Mouse (Mus musculus) cerebellum, adult 2 months (tissue): ENCODE results near the gene Klhl33. TPM values are rescaled to one million over a fixed set of nuclear protein-coding genes. Genes with fewer than 3 reads are reported as not detected.
A peak's percentile ranks its signal among the peaks of the same experiment; 100 is the strongest.
"Not testable (repeated sequence)": the region's sequence is repeated elsewhere in the genome, so short reads cannot be mapped to it uniquely, and the experiment has no call there.

ENCODE experiments used
- DNase-seq, 2 experiments: peaks; one replicate each; pipeline ENCODE4 v3.0.0; 2021
- H3K27ac ChIP-seq: fragments of 200-500 bp; 2 replicates; pipeline ENCODE4 v1.5.1; 2012; ENCODE audit warnings: low read length, control low read depth, inconsistent platforms; ENCODE audit not compliant: insufficient read depth
- H3K27me3 ChIP-seq: fragments of 200-500 bp; 2 replicates; pipeline ENCODE4 v1.6.1; 2012; ENCODE audit warnings: inconsistent platforms, mild to moderate bottlenecking, low read length, moderate library complexity; ENCODE audit not compliant: control insufficient read depth, insufficient read depth
- H3K4me1 ChIP-seq: fragments of 200-500 bp; 2 replicates; pipeline ENCODE4 v1.6.1; 2011; ENCODE audit warnings: low read length; ENCODE audit not compliant: control insufficient read depth, insufficient read depth
- H3K4me3 ChIP-seq: fragments of 200-500 bp; replicated peaks from 2 replicates; pipeline ENCODE3; 2011; ENCODE audit warnings: mild to moderate bottlenecking, low read depth, low read length, control low read depth; ENCODE audit not compliant: insufficient read depth
- CTCF ChIP-seq: fragments of 200-500 bp; IDR thresholded peaks from 2 replicates; pipeline ENCODE4 v1.5.1; 2011; ENCODE audit warnings: low read depth, mild to moderate bottlenecking, control low read depth, low read length, moderate library complexity, borderline replicate concordance; ENCODE audit not compliant: insufficient read depth
- POLR2A ChIP-seq: fragments of 200-500 bp; IDR thresholded peaks from 2 replicates; pipeline ENCODE4 v1.6.1; 2011; ENCODE audit warnings: low read length, control low read depth, borderline replicate concordance; ENCODE audit not compliant: insufficient read depth
- WGBS: fragments of 180-500 bp; shearing (Covaris S2); methylation state at CpG from one replicate; pipeline ENCODE4 v1.1.7; 2018; 5-methylcytosine and 5-hydroxymethylcytosine counted together
- polyA plus RNA-seq: library from polyadenylated mRNA; depleted of rRNA; stranded (reverse); fragments of >200 nt; gene quantifications from 2 replicates; pipeline ENCODE4 v1.2.3, GENCODE M21; 2012

Gene Klhl33
- polyA plus RNA-seq, 1 experiment: 34.1 TPM

GRCm38 (mm10) chr14:50871284-50871683, 26.0 kb downstream of the Klhl33 start:
- no peak for DNase-seq
- Histone ChIP-seq H3K27me3 (no peaks in the 10 kb centered on the region), H3K27ac (no peak overlapping the region), H3K4me3 (no peak overlapping the region), H3K4me1 (no peaks in the 10 kb centered on the region)
- no peak for TF ChIP-seq CTCF
- no peak for TF ChIP-seq POLR2A
- 77% methylated on average over 2 of the region's 2 CpGs for WGBS

- H3K27me3 ChIP-seq: no peaks in the 10 kb centered on the region
- no peaks in the 10 kb centered on the region for H3K4me1 ChIP-seq
- peak overlapping the region; percentile 83 for H3K4me3 ChIP-seq
- WGBS: 28% methylated on average over 5 of the region's 5 CpGs
- DNase-seq: no peak
- TF ChIP-seq CTCF (no peak), POLR2A (no peak)
- no peak overlapping the region; the same call in 1 of the 2 replicates for H3K27ac ChIP-seq
Measured at GRCm38 (mm10) chr14:50870805-50871143, 26.5 kb downstream of the Klhl33 start.

DNA sequence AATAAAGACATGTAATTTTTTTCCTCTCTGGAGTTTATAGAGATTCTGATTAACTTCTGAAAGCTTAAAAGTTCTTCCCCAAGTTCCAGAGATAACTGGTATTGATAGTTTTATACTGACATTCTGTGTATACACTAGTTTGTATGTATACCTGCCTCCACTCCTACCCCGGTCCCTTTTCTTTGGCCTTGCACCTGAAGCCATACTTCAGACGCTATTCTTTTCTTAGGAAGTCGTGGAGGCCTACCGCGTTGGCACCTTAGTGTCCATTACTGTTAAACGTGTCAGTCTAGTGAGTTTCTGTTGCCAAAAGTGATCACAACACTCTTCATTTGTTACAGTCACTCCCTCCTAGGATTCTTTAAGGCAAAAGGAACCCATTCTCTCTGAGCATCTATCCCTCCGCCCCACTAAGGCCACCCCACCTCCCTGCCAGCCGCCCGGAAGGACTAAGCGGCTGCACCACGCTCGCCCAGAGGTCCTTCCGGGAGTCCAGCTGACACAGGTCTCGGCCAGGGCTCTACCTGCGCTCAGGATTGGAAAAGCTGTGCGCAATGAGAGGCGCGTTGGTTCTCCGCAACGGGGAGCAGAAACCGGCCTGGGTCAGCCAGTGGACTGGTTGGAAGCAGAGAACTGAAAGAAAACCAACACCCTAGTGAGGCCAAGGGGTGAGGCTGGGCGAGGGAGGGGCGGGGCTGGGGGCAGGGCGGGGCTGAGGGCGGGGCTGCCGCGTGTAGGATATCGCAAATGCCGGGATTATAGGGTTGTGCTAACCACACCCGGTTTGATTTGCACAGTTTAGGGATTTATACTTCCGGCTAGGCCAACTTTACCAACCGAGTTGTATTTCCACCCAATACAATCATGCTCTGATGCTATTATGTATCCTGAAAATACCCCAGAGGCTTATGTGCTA, 27.2 kb downstream of the Klhl33 start, which contains the start of gene Tep1:
Gene Tep1 (minus strand): TSS at position 672 of the 916 bp plus-strand sequence.
- Histone ChIP-seq H3K4me1 (no peaks in the 10 kb centered on the region), H3K4me3 (peak within 1 kb of the TSS; percentile 83), H3K27ac (peak within 1 kb of the TSS; percentile 36; the same call in 1 of the 2 replicates), H3K27me3 (no peaks in the 10 kb centered on the region)
- WGBS: 5% methylated on average over 32 of the region's 32 CpGs
- DNase-seq: peak; percentile 81 to 85
- TF ChIP-seq POLR2A (peak; percentile 59; the same call in 1 of the 2 replicates), CTCF (no peak)

GRCm38 (mm10) chr14:50868656-50869055, 28.7 kb downstream of the Klhl33 start:
- DNase-seq: no peak
- TF ChIP-seq POLR2A: no peak
- TF ChIP-seq CTCF: no peak

DNA sequence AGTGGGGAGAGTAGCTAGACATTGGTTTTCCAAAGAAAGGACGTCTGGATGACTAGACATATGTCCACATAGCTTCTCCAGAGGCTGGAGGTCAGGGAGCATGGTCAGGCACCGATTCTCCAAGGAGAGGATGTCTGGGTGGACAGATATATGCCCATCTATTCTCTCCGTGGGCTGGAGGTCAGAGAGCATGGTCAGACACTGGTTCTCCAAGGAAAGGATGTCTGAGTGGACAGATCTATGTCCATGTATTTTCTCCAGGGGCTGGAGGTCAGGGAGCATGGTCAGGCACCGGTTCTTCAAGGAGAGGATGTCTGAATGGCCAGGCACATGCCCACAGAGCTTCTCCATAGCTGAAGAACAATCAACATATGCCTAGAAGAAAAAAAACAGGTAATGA, 29.1 kb downstream of the Klhl33 start:
- no peaks in the 10 kb centered on the region for H3K4me1 ChIP-seq
- no peaks in the 10 kb centered on the region for H3K27me3 ChIP-seq
- H3K4me3 ChIP-seq: no peak overlapping the region
- no peak overlapping the region for H3K27ac ChIP-seq
- no peak for DNase-seq
- no peak for TF ChIP-seq POLR2A
- TF ChIP-seq CTCF: no peak
- 76% methylated on average over 4 of the region's 4 CpGs for WGBS

More at GRCm38 (mm10) chr14:50868656-50869055, 28.7 kb downstream of the Klhl33 start:
- Histone ChIP-seq H3K27me3 (no peaks in the 10 kb centered on the region), H3K27ac (no peak overlapping the region), H3K4me3 (no peak overlapping the region), H3K4me1 (no peaks in the 10 kb centered on the region)
- 93% methylated on average over 5 of the region's 5 CpGs for WGBS

DNA sequence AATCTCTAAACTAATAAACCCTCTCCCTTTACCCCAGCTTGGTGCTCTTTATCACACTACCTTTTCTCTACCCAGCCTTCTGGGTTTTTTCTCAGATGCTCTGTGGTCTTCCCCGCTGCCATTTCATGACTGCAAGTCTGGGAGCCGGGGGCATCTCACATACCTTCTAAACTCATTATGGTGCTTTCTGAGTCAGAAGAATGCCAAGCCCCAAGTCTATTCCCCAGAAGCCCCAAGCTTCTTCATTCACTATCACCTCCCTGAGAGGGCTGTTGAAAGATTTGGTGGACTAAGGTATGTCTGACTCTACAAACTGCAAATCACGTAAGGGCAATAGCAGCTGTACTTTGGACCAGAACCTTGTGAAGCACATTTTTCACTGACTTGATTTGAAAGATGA, 30.3 kb downstream of the Klhl33 start:
- H3K4me3 ChIP-seq: no peak overlapping the region

GRCm38 (mm10) chr14:50865005-50865404, 32.3 kb downstream of the Klhl33 start:
- not testable (repeated sequence) for H3K4me3 ChIP-seq, H3K4me1 ChIP-seq, DNase-seq, H3K27ac ChIP-seq, H3K27me3 ChIP-seq

More for the DNA sequence above, 30.3 kb downstream of the Klhl33 start:
- H3K4me1 ChIP-seq: no peaks in the 10 kb centered on the region
- TF ChIP-seq CTCF (no peak), POLR2A (no peak)
- DNase-seq: no peak
- H3K27me3 ChIP-seq: no peaks in the 10 kb centered on the region
- H3K27ac ChIP-seq: no peak overlapping the region
- WGBS: 96% methylated on average over 3 of the region's 3 CpGs

DNA sequence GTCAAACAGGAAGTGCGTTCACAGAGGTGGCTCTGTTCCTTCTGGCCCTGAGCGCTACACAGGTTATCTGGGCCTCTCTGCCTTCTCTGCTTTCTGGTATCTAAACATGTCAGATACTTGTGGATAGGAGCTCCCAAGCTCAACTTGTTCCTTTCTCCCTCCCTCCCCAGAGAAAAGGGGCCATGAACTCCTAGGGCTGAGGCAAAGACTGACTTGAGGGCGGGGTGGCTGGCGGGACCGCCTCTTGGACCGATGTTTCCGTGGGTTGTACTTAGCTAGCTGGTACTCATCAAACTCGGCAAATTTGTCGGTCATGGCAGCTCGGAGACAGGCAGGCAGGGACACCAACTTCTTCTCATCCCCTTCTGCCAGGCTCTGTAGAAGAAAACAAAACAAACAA, 34.7 kb downstream of the Klhl33 start:
- Histone ChIP-seq H3K4me3 (no peak overlapping the region), H3K4me1 (no peaks in the 10 kb centered on the region), H3K27ac (no peak overlapping the region), H3K27me3 (no peaks in the 10 kb centered on the region)
- 89% methylated on average over 10 of the region's 10 CpGs for WGBS
- TF ChIP-seq CTCF: no peak
- TF ChIP-seq POLR2A: no peak
- no peak for DNase-seq
